Mouse (Mus musculus) ovary, postnatal 36 days (tissue): ENCODE results near the gene Slc9a3r2.

ENCODE experiments used
- DNase-seq: peaks from one replicate; pipeline ENCODE4 v3.0.0; 2022; ENCODE audit warnings: low spot score, mixed read lengths

The Slc9a3r2 gene

GRCm38 (mm10) chr17:24593992-24594890, 55.9 kb downstream of the Slc9a3r2 start:
- DNase-seq, result no peak

GRCm38 (mm10) chr17:24593248-24593647, 56.9 kb downstream of the Slc9a3r2 start:
- DNase-seq, result no peak

- DNase-seq, result no peak
These were observed 58.4 kb downstream of the Slc9a3r2 start for GRCm38 (mm10) chr17:24591695-24592094.

DNA sequence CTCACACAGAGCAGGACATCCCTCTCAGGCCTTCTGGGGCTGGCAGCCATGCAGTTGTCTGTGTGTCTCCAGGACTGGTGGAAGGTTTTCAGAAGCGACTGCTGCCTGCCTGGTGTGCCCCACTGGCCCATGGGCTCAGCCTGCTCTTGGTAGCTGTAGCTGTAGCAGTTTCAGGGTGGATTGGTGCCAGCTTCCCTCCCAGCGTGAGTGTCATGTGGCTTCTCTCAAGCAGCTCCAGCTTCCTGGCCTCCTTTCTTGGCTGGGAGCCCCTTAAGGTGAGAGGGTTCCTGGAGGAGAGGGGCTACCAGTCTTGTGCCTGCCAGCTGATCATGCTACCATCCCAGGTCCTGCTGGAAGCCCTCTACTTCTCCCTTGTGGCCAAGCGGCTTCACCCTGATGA, 59.2 kb downstream of the Slc9a3r2 start:
- DNase-seq, result no peak
